Mouse (Mus musculus): ENCODE results near the gene C2cd4b. TPM values are rescaled to one million over a fixed set of nuclear protein-coding genes. Genes with fewer than 3 reads are reported as not detected.
"Not testable (repeated sequence)": the region's sequence is repeated elsewhere in the genome, so short reads cannot be mapped to it uniquely, and the experiment has no call there.

Gene C2cd4b
- polyA plus RNA-seq, 1 experiment from 2014 or later = 0.13 TPM

DNA sequence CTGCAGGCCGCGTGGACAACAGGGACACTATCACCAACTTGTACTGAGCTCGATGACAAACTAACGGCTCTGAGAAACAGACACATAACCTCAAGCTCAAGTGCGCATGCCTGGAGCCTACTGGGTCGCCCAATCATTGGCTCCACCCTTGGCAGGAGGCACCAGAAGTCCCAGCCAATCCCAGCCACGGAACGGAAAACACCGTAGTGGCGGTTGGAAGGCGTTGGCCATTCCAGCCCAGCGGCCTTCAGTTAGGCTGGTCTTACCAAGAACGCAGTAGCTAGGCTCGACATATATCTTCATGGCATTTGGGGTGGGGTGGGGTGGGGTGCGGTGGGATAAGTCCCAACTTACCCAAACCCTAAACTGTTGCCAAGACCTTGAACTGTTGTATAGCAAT lies 25.5 kb upstream of the C2cd4b start:
- no peaks in the 10 kb centered on the region for H3K36me3 ChIP-seq (ENCODE audit: control insufficient read depth, insufficient read depth, low read length)
- no peak overlapping the region for H3K27ac ChIP-seq (ENCODE audit: low read depth, low read length)
- no peak overlapping the region for H3K4me2 ChIP-seq (ENCODE audit: low read depth, low read length, severe bottlenecking)
- no peaks in the 10 kb centered on the region for H3K9me3 ChIP-seq (ENCODE audit: control insufficient read depth, low read length)
- ATAC-seq (replicated peaks; ENCODE audit: low FRiP score) = no peak
- no peak for DNase-seq (ENCODE audit: low spot score)
- H3K4me1 ChIP-seq (replicated peaks; ENCODE audit: control insufficient read depth, insufficient read depth, low read length) = no peaks in the 10 kb centered on the region
- 95% methylated on average over 15 of the region's 15 CpGs for WGBS
- H3K9ac ChIP-seq (ENCODE audit: low read length) = no peak overlapping the region
- H3K4me3 ChIP-seq (ENCODE audit: low read depth, low read length) = no peak overlapping the region
- no peaks in the 10 kb centered on the region for H3K27me3 ChIP-seq (ENCODE audit: control insufficient read depth, insufficient read depth, low read length)

DNA sequence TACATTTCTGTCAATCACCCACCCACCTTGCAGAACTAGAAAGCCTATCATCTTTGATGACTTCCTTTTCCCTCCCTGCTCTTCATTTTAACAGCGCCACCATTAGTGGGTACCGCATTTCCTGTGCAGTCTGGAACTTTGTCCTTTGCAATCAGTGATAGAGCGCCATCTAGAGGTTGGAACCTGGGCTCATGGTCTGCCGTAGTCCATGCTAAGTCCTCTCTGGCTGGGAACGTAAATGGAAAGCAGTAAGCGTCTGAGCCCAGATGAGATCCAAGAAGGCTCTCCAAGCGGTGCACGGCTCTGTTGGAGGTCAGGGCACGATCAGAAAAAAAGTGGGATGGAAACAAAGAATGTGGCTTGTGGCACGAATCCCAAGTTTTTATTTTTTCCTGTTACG lies 23.8 kb upstream of the C2cd4b start:
- Histone ChIP-seq H3K27me3 (ENCODE audit: control insufficient read depth, insufficient read depth, low read length) (no peaks in the 10 kb centered on the region), H3K9me3 (ENCODE audit: control insufficient read depth, low read length) (no peaks in the 10 kb centered on the region), H3K36me3 (ENCODE audit: control insufficient read depth, insufficient read depth, low read length) (no peaks in the 10 kb centered on the region), H3K27ac (ENCODE audit: low read depth, low read length) (no peak overlapping the region), H3K9ac (ENCODE audit: low read length) (no peak overlapping the region), H3K4me3 (ENCODE audit: low read depth, low read length) (no peak overlapping the region), H3K4me2 (ENCODE audit: low read depth, low read length, severe bottlenecking) (no peak overlapping the region), H3K4me1 (replicated peaks; ENCODE audit: control insufficient read depth, insufficient read depth, low read length) (no peaks in the 10 kb centered on the region)
- WGBS = 54% methylated on average over 11 of the region's 11 CpGs
- ATAC-seq (replicated peaks; ENCODE audit: low FRiP score) = no peak
- DNase-seq (ENCODE audit: low spot score) = no peak

DNA sequence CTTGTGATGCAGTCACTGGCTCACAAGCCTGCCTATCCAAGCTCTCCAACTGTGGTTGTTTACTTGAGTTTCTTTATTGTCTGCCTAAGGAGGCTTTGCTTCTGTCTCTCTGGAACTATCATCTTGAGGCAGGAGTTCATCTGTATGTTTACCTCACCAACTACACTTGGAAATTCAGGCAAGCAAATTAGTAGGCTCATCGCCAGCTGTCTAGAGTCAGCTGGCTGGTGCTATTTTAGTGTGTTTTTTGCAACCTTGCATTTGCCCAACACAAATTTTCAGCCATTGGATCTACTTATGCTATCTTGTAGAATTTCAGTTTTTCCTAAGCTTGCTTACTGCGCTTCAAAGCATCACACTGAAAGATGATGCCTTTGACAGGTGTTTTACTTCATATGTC lies 18.0 kb upstream of the C2cd4b start:
- Histone ChIP-seq H3K36me3 (ENCODE audit: control insufficient read depth, insufficient read depth, low read length) (no peaks in the 10 kb centered on the region), H3K9me3 (ENCODE audit: control insufficient read depth, low read length) (no peaks in the 10 kb centered on the region), H3K9ac (ENCODE audit: low read length) (no peak overlapping the region), H3K27ac (ENCODE audit: low read depth, low read length) (no peak overlapping the region), H3K4me3 (ENCODE audit: low read depth, low read length) (no peak overlapping the region), H3K4me1 (replicated peaks; ENCODE audit: control insufficient read depth, insufficient read depth, low read length) (no peaks in the 10 kb centered on the region), H3K27me3 (ENCODE audit: control insufficient read depth, insufficient read depth, low read length) (no peaks in the 10 kb centered on the region), H3K4me2 (ENCODE audit: low read depth, low read length, severe bottlenecking) (no peak overlapping the region)
- WGBS = 97% methylated on average over 2 of the region's 2 CpGs
- ATAC-seq (replicated peaks; ENCODE audit: low FRiP score) (no peak), DNase-seq (ENCODE audit: low spot score) (no peak)

DNA sequence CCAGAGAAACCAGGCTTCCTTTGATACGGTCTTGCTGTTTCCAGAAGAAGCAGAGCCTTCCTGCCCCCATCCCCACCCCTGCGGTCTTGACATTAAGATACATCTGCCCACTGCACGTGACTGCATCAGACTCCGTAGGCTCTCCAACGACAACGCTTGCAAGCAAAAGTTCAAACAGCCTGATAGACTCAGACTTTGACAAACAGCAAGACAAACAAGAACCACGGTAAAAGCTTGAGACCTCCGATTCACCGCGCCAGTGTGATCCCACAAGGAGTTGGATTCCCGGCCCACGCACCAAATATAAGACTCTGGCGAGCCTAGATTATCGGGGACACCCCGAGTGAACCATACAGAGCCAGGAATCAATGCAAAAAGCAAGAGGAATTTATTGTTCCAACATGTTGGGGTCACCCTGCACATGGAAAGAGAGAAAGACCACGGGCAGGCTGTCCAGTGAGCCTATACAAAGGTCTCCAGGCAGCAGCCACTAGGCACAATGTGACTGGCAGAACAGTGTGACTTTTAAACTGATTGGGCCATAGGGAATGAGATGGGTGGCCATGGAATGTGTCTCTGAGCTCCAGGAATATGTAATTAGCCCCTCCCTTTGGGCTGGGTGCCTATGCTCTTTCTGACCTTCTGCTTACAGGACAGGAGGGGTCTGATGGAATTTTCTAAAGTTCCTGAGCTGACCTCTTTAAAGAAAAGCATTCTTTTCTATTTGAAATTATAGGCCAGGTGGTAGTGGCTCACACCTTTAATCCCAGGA lies 5.6 kb upstream of the C2cd4b start:
- Histone ChIP-seq H3K4me1 (replicated peaks; ENCODE audit: control insufficient read depth, insufficient read depth, low read length) (no peaks in the 10 kb centered on the region), H3K4me3 (ENCODE audit: low read depth, low read length) (no peak overlapping the region), H3K27me3 (ENCODE audit: control insufficient read depth, insufficient read depth, low read length) (0 out of 2 replicates have a peak, but pooled peaks cover 1% of the 10 kb centered on the region), H3K4me2 (ENCODE audit: low read depth, low read length, severe bottlenecking) (no peak overlapping the region), H3K27ac (ENCODE audit: low read depth, low read length) (no peak overlapping the region), H3K36me3 (ENCODE audit: control insufficient read depth, insufficient read depth, low read length) (no peaks in the 10 kb centered on the region), H3K9ac (ENCODE audit: low read length) (no peak overlapping the region), H3K9me3 (ENCODE audit: control insufficient read depth, low read length) (no peaks in the 10 kb centered on the region)
- ATAC-seq (replicated peaks; ENCODE audit: low FRiP score) = no peak
- WGBS = 92% methylated on average over 16 of the region's 16 CpGs
- DNase-seq (ENCODE audit: low spot score) = no peak

DNA sequence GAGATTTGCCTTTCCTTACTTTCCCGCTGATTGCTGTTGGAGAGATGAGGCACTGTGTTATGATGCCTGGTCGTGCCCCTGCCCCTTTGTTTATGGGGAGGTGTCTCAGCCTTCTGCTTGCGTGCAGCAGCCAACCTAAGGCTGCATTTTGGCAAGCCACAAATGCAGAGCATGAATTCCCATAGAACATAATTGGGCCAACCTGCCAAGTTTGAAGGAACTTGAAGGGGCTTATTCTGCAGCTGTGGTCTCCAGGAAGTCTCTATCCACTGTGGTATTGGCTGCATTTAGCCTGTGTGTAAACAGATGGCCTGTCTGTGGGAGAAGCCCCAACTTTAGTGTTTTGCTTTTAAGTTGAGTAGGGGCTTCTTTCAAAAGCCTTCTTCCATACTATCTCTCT lies 4.5 kb upstream of the C2cd4b start:
- DNase-seq (ENCODE audit: low spot score) = no peak
- Histone ChIP-seq H3K9ac (ENCODE audit: low read length) (no peak overlapping the region), H3K4me2 (ENCODE audit: low read depth, low read length, severe bottlenecking) (no peak overlapping the region), H3K4me1 (replicated peaks; ENCODE audit: control insufficient read depth, insufficient read depth, low read length) (0 out of 2 replicates have a peak, but pooled peaks cover 3% of the 10 kb centered on the region), H3K9me3 (ENCODE audit: control insufficient read depth, low read length) (no peaks in the 10 kb centered on the region), H3K36me3 (ENCODE audit: control insufficient read depth, insufficient read depth, low read length) (no peaks in the 10 kb centered on the region), H3K27me3 (ENCODE audit: control insufficient read depth, insufficient read depth, low read length) (peaks cover 12% of the 10 kb centered on the region), H3K4me3 (ENCODE audit: low read depth, low read length) (no peak overlapping the region), H3K27ac (ENCODE audit: low read depth, low read length) (no peak overlapping the region)
- ATAC-seq (replicated peaks; ENCODE audit: low FRiP score) = no peak
- 72% methylated on average over 3 of the region's 3 CpGs for WGBS

DNA sequence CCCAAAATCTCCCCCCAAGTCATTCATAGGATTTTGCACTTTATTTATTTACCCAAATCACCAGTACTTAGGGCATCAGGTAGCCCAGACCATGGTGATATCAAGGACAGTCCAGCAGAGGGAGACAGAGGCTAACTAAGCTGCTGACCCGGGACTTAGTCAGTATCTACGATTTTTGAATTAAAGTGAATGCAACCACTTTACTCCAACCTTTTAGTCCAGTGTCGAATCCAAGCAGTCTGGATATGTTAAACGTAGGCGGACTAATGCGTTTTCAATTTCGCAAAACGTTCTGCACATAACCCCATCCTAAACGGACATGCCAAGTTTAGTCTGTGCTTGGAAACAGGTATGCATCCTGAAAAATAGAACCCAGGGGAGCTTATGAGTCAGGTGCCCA lies 551 bp upstream of the C2cd4b start:
- Histone ChIP-seq H3K27me3 (ENCODE audit: control insufficient read depth, insufficient read depth, low read length) (peaks cover 19% of the 10 kb centered on the region), H3K4me2 (ENCODE audit: low read depth, low read length, severe bottlenecking) (peak overlapping the region; percentile 88; the same call in 1 of the 2 replicates), H3K9me3 (ENCODE audit: control insufficient read depth, low read length) (no peaks in the 10 kb centered on the region), H3K4me3 (ENCODE audit: low read depth, low read length) (no peak overlapping the region; the same call in 1 of the 2 replicates), H3K9ac (ENCODE audit: low read length) (no peak overlapping the region), H3K4me1 (replicated peaks; ENCODE audit: control insufficient read depth, insufficient read depth, low read length) (0 out of 2 replicates have a peak, but pooled peaks cover 3% of the 10 kb centered on the region), H3K36me3 (ENCODE audit: control insufficient read depth, insufficient read depth, low read length) (no peaks in the 10 kb centered on the region), H3K27ac (ENCODE audit: low read depth, low read length) (no peak overlapping the region)
- 7% methylated on average over 9 of the region's 9 CpGs for WGBS
- ATAC-seq (replicated peaks; ENCODE audit: low FRiP score) (no peak), DNase-seq (ENCODE audit: low spot score) (peak; percentile 72)

DNA sequence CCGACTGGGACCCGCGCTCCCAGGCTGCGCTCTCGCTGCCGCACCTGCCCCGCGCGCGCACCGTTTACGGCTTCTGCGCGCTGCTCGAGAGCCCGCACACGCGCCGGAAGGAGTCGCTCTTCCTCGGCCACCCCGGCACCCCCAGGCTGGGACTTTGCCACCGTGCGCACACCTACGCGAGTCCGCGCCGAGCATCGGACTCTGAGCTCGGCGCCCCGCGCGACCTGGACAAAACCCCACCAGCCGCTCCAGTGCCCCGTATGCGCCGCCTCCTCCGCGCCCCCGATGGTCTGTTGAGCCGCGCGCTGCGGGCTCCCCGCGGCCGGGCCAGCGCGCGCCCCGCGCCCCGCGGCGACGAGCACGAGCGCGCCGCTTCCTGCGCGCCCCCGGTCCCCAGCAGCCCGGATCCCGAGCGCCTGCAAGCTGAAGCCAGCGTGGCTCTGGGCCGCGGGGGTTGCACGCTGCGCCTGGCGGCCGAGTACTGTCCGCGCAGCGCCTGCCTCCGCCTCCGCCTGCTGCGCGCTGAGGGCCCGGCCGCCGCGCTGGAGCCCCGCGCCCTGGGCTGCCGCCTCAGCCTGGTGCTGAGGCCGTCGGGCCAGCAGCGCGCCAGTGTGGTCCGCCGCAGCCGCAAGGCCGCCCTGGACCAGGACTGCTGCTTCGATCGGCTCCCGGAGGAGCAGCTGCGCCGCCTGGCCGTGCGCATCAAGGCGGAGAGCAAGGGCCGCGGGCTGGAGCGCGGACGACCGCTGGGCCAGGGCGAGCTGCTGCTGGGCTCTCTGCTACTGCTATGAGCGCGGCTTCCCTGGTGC lies 923 bp downstream of the C2cd4b start:
- peak; percentile 86 for DNase-seq (ENCODE audit: low spot score)
- peak; percentile 92 for ATAC-seq (replicated peaks; ENCODE audit: low FRiP score)
- peak overlapping the region; percentile 62 for H3K4me3 ChIP-seq (ENCODE audit: low read depth, low read length)
- not testable (repeated sequence) for H3K36me3 ChIP-seq (ENCODE audit: control insufficient read depth, insufficient read depth, low read length); H3K27ac ChIP-seq (ENCODE audit: low read depth, low read length); H3K4me1 ChIP-seq (replicated peaks; ENCODE audit: control insufficient read depth, insufficient read depth, low read length); H3K9me3 ChIP-seq (ENCODE audit: control insufficient read depth, low read length)
- WGBS = under 1% methylated on average over 84 of the region's 114 CpGs
- H3K9ac ChIP-seq (ENCODE audit: low read length) = peak overlapping the region; percentile 58
- H3K4me2 ChIP-seq (ENCODE audit: low read depth, low read length, severe bottlenecking) = peak overlapping the region; percentile 88
- H3K27me3 ChIP-seq (ENCODE audit: control insufficient read depth, insufficient read depth, low read length) = peaks cover 19% of the 10 kb centered on the region

DNA sequence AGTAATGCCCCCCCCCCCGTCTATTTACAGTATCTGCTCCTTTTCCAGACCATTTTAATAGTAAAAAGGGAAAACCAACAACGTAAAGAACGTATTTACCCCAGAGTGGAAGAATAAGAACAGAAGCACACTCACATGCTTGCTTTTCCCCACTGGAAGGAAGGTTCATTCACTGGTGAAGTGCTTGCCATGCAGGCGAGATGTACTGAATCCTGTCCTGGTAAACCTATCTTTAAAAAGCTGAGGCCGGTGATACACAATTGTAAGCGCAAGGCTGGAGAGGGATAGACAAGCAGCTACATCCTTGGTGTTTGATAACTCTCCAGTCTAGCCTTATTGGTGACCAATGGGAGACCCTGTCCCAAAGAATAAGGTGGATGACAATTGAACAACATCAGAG lies 1.8 kb downstream of the C2cd4b start:
- Histone ChIP-seq H3K9me3 (ENCODE audit: control insufficient read depth, low read length) (no peaks in the 10 kb centered on the region), H3K27ac (ENCODE audit: low read depth, low read length) (no peak overlapping the region), H3K27me3 (ENCODE audit: control insufficient read depth, insufficient read depth, low read length) (peaks cover 19% of the 10 kb centered on the region), H3K4me2 (ENCODE audit: low read depth, low read length, severe bottlenecking) (peak overlapping the region; percentile 88; the same call in 1 of the 2 replicates), H3K9ac (ENCODE audit: low read length) (no peak overlapping the region), H3K4me3 (ENCODE audit: low read depth, low read length) (peak overlapping the region; percentile 62; the same call in 1 of the 2 replicates), H3K4me1 (replicated peaks; ENCODE audit: control insufficient read depth, insufficient read depth, low read length) (0 out of 2 replicates have a peak, but pooled peaks cover 3% of the 10 kb centered on the region), H3K36me3 (ENCODE audit: control insufficient read depth, insufficient read depth, low read length) (no peaks in the 10 kb centered on the region)
- DNase-seq (ENCODE audit: low spot score) (no peak), ATAC-seq (replicated peaks; ENCODE audit: low FRiP score) (no peak)
- WGBS = 63% methylated on average over 6 of the region's 6 CpGs

All from forebrain, embryonic 11.5 days (tissue).